Mouse (Mus musculus): ENCODE results near the gene Mthfd2l. TPM values are rescaled to one million over a fixed set of nuclear protein-coding genes. Genes with fewer than 3 reads are reported as not detected.

Gene Mthfd2l
- total RNA-seq, 2 experiments from 2014 or later = 3.7 TPM; not detected in 1

DNA sequence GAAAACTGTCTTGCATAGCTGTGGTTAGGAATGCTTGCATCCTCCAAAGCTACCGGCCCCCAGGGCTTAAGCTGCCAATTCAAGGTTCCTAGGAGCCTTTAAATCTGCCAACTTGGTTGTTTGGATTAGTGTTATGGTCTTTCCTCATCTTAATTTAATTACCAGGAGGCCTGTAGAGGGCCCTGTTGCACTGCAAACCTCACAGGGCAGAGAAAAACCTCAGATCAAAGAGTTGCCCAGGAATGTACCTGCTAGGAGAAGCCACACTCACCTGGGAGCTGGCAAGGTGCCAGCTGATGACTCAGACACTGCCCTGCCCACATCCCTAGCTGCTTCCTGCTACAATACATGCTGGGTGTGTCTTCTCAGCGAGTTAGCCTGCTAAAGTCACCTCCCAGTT, 107.6 kb downstream of the Mthfd2l start:
- no peak for ATAC-seq (replicated peaks; ENCODE audit: low FRiP score, poor library complexity, severe bottlenecking)

DNA sequence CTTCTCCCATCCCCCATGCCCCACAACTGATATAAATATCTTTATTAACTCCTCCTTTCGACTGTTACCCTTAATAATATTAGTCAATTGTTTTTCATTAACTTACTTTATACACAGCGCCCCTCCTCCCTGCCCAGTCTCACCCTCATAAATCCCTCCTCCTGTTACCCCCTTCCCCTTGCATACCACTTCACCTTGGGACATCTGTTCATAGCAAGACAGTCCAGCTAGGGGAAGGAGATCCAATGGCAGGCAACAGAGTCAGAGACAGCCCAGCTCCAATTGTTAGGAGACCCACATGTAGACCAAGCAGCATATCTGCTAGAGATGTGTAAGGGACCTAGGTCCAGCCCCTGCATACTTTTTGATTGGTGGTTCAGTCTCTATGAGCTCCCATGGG, 108.0 kb downstream of the Mthfd2l start:
- no peak for ATAC-seq (replicated peaks; ENCODE audit: low FRiP score, poor library complexity, severe bottlenecking)

- no peak for ATAC-seq (replicated peaks; ENCODE audit: low FRiP score, poor library complexity, severe bottlenecking)
Observed at GRCm38 (mm10) chr5:91047987-91048386, 117.1 kb downstream of the Mthfd2l start.

DNA sequence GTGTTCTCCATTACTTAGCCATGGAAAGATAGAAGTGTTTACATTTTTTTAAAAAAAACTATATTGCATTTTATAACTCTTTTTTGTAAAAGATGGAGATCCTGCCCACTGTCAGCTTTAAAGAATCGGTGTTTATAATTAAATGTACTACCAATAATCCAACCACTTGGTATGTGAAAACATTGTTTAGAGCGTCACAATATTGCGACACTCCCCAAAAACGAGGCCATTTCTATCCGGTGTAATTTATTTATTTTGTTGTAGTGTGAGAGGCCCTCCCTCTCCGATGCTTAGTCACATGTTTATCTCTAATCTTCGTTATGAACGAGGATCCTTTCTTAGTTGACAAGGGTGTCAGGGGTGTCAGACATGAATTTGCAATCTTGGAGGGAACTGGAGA, 117.5 kb downstream of the Mthfd2l start:
- ATAC-seq (replicated peaks; ENCODE audit: low FRiP score, poor library complexity, severe bottlenecking) = no peak

Other genes with a start within 250 kb of the Mthfd2l start
- gene Cxcl5, start 171.8 kb upstream of the Mthfd2l start, total RNA-seq (2015; ENCODE audit: low replicate concordance) = not detected in 2 replicates
- gene Cxcl5, start 171.8 kb upstream of the Mthfd2l start, total RNA-seq (2017; ENCODE audit: low replicate concordance) = not detected in 2 replicates
- gene Ppbp, start 162.6 kb upstream of the Mthfd2l start, total RNA-seq (2015; ENCODE audit: low replicate concordance) = 2.5 and 4.7 TPM in 2 replicates
- gene Ppbp, start 162.6 kb upstream of the Mthfd2l start, total RNA-seq (2017; ENCODE audit: low replicate concordance) = 0.64 and 7.8 TPM in 2 replicates
- gene Pf4, start 158.7 kb upstream of the Mthfd2l start, total RNA-seq (2015; ENCODE audit: low replicate concordance) = 12.6 and 63.4 TPM in 2 replicates
- 3.0 and 5.3 TPM in 2 replicates for gene Pf4, start 158.7 kb upstream of the Mthfd2l start, total RNA-seq (2017; ENCODE audit: low replicate concordance)
- not detected in 2 replicates for gene Cxcl3, start 145.0 kb upstream of the Mthfd2l start, total RNA-seq (2015; ENCODE audit: low replicate concordance)
- gene Cxcl3, start 145.0 kb upstream of the Mthfd2l start, total RNA-seq (2017; ENCODE audit: low replicate concordance) = not detected in 2 replicates
- gene Cxcl15, start 136.6 kb upstream of the Mthfd2l start, total RNA-seq (2015; ENCODE audit: low replicate concordance) = not detected in 2 replicates
- not detected in 2 replicates for gene Cxcl15, start 136.6 kb upstream of the Mthfd2l start, total RNA-seq (2017; ENCODE audit: low replicate concordance)
- gene Cxcl1, start 39.9 kb upstream of the Mthfd2l start, total RNA-seq (2015; ENCODE audit: low replicate concordance) = not detected in 2 replicates
- gene Cxcl1, start 39.9 kb upstream of the Mthfd2l start, total RNA-seq (2017; ENCODE audit: low replicate concordance) = not detected in 2 replicates
- gene Cxcl2, start 27.2 kb upstream of the Mthfd2l start, total RNA-seq (2015; ENCODE audit: low replicate concordance) = 2.9 TPM in 1 of 2 replicates, not detected in the other
- gene Cxcl2, start 27.2 kb upstream of the Mthfd2l start, total RNA-seq (2017; ENCODE audit: low replicate concordance) = 1.1 TPM in 1 of 2 replicates, not detected in the other
- not detected in 2 replicates for gene Epgn, start 96.3 kb downstream of the Mthfd2l start, total RNA-seq (2015; ENCODE audit: low replicate concordance)
- not detected in 2 replicates for gene Epgn, start 96.3 kb downstream of the Mthfd2l start, total RNA-seq (2017; ENCODE audit: low replicate concordance)
- not detected in 2 replicates for gene Ereg, start 143.5 kb downstream of the Mthfd2l start, total RNA-seq (2015; ENCODE audit: low replicate concordance)
- not detected in 2 replicates for gene Ereg, start 143.5 kb downstream of the Mthfd2l start, total RNA-seq (2017; ENCODE audit: low replicate concordance)
- not detected in 2 replicates for gene Areg, start 208.5 kb downstream of the Mthfd2l start, total RNA-seq (2015; ENCODE audit: low replicate concordance)
- not detected in 2 replicates for gene Areg, start 208.5 kb downstream of the Mthfd2l start, total RNA-seq (2017; ENCODE audit: low replicate concordance)

Measured in erythroid progenitor cell, adult 5-6 weeks (primary cell).